Mouse (Mus musculus): ENCODE results near the gene Evi5l.
"Not testable (repeated sequence)": the region's sequence is repeated elsewhere in the genome, so short reads cannot be mapped to it uniquely, and the experiment has no call there.

Gene Evi5l

GRCm38 (mm10) chr8:4238434-4239192 lies 72.2 kb downstream of the Evi5l start, which contains the start of the genes Map2k7 and Gm49320:
Gene Map2k7 (plus strand): TSS chr8:4238740.
Gene Gm49320 (plus strand): TSS chr8:4238865.
- DNase-seq (ENCODE audit: low spot score in 2 of 2): peak; percentile 100

- DNase-seq (ENCODE audit: low spot score in 2 of 2): no peak
These were observed 73.0 kb downstream of the Evi5l start for GRCm38 (mm10) chr8:4239193-4239890.

- no peak for DNase-seq (ENCODE audit: low spot score in 2 of 2)
These were observed 78.7 kb downstream of the Evi5l start for GRCm38 (mm10) chr8:4245061-4245460.

GRCm38 (mm10) chr8:4245737-4246136 lies 79.4 kb downstream of the Evi5l start:
- DNase-seq (ENCODE audit: low spot score in 2 of 2): no peak

- DNase-seq (ENCODE audit: low spot score in 2 of 2): no peak
These were observed 80.9 kb downstream of the Evi5l start for GRCm38 (mm10) chr8:4247241-4247640.

GRCm38 (mm10) chr8:4247951-4248540 lies 81.7 kb downstream of the Evi5l start, which contains the start of gene Tgfbr3l:
Gene Tgfbr3l (plus strand): TSS chr8:4248214.
- DNase-seq (ENCODE audit: low spot score in 2 of 2): no peak

GRCm38 (mm10) chr8:4249213-4249612 lies 82.8 kb downstream of the Evi5l start:
- DNase-seq (ENCODE audit: low spot score in 2 of 2): no peak

GRCm38 (mm10) chr8:4250306-4250970 lies 84.1 kb downstream of the Evi5l start:
- peak; percentile 87 to 88 for DNase-seq (ENCODE audit: low spot score in 2 of 2)

GRCm38 (mm10) chr8:4252116-4252760 lies 85.9 kb downstream of the Evi5l start:
- no peak for DNase-seq (ENCODE audit: low spot score in 2 of 2)

- DNase-seq (ENCODE audit: low spot score in 2 of 2): peak; percentile 96
These were observed 86.8 kb downstream of the Evi5l start, which contains the start of gene Snapc2 for GRCm38 (mm10) chr8:4252934-4253841. Gene Snapc2 (plus strand): TSS chr8:4253080.

GRCm38 (mm10) chr8:4254001-4254400 lies 87.6 kb downstream of the Evi5l start:
- DNase-seq (ENCODE audit: low spot score in 2 of 2): peak; percentile 64 to 74

GRCm38 (mm10) chr8:4255471-4255870 lies 89.1 kb downstream of the Evi5l start:
- not testable (repeated sequence) for DNase-seq (ENCODE audit: low spot score in 2 of 2)

- DNase-seq (ENCODE audit: low spot score in 2 of 2): peak; percentile 86 to 89
These were observed 90.5 kb downstream of the Evi5l start for GRCm38 (mm10) chr8:4256911-4257310.

GRCm38 (mm10) chr8:4257350-4257749 lies 91.0 kb downstream of the Evi5l start:
- peak in 1 of 2 experiments; percentile 17 for DNase-seq (ENCODE audit: low spot score in 2 of 2)

GRCm38 (mm10) chr8:4258233-4258632 lies 91.9 kb downstream of the Evi5l start:
- peak; percentile 83 to 86 for DNase-seq (ENCODE audit: low spot score in 2 of 2)

- DNase-seq (ENCODE audit: low spot score in 2 of 2): peak; percentile 41 to 57
These were observed 92.3 kb downstream of the Evi5l start for GRCm38 (mm10) chr8:4258678-4259077.

GRCm38 (mm10) chr8:4259125-4259804 lies 92.9 kb downstream of the Evi5l start, which contains the start of gene Ctxn1:
Gene Ctxn1 (minus strand): TSS chr8:4259274.
- DNase-seq (ENCODE audit: low spot score in 2 of 2): peak; percentile 91 to 92

GRCm38 (mm10) chr8:4259805-4260170 lies 93.4 kb downstream of the Evi5l start:
- DNase-seq (ENCODE audit: low spot score in 2 of 2): no peak
